Comparison of ENCODE assay signal across 1 mouse cellular context in genomic region chr10:83376911-83377682, GRCm38 (mm10).
TF ChIP-seq lines count a peak whose summit lies in the region.

No protein-coding gene starts in this region.

TF ChIP-seq in MEL, 35 proteins besides CTCF, POLR2A, EP300 and RAD21 (continued from another document):
- TF ChIP-seq ZKSCAN1 (IDR thresholded peaks at IDR 0.05; ENCODE audit: low read depth, low read length) (no peak), POLR2AphosphoS2 (IDR thresholded peaks at IDR 0.05; ENCODE audit: low read length) (peak; percentile 88; the same call in 1 of the 2 replicates), NRF1 (IDR thresholded peaks at IDR 0.05; ENCODE audit: insufficient read depth, low read depth, low read length, poor library complexity, severe bottlenecking) (no peak), KAT2A (conservative IDR thresholded peaks at IDR 0.05; ENCODE audit: low read depth, low read length) (0 out of 2 replicates have a peak, but pooled peaks have one; percentile 16), GATA1 (IDR thresholded peaks at IDR 0.05; ENCODE audit: low read depth, low read length) (peak; percentile 90), TAL1 (IDR thresholded peaks at IDR 0.05; ENCODE audit: low read length) (peak; percentile 75), CHD2 (IDR thresholded peaks at IDR 0.05; ENCODE audit: low read length) (no peak), MAZ (IDR thresholded peaks at IDR 0.05; ENCODE audit: low read depth, low read length) (no peak), ZC3H11A (IDR thresholded peaks at IDR 0.05; ENCODE audit: low read depth, low read length) (no peak), CHD1 (IDR thresholded peaks at IDR 0.05; ENCODE audit: low read depth, low read length) (no peak), JUND (IDR thresholded peaks at IDR 0.05; ENCODE audit: low read depth, low read length) (no peak), MAFK (IDR thresholded peaks at IDR 0.05; ENCODE audit: borderline replicate concordance, low read depth, low read length) (no peak), TBP (IDR thresholded peaks at IDR 0.05; ENCODE audit: low read depth, low read length) (peak; percentile 84), ELF1 (IDR thresholded peaks at IDR 0.05; ENCODE audit: low read depth, low read length) (peak; percentile 79), RCOR1 (IDR thresholded peaks at IDR 0.05; ENCODE audit: low read depth, low read length) (peak; percentile 69), SMC3 (IDR thresholded peaks at IDR 0.05; ENCODE audit: low read depth, low read length) (no peak), SIN3A (IDR thresholded peaks at IDR 0.05; ENCODE audit: low read length) (peak; percentile 88), USF1 (IDR thresholded peaks at IDR 0.05; ENCODE audit: low read depth, low read length) (peak; percentile 98), POLR2AphosphoS5 (IDR thresholded peaks at IDR 0.05; ENCODE audit: borderline replicate concordance, low read depth, low read length) (no peak), MAX (IDR thresholded peaks at IDR 0.05; ENCODE audit: low read length) (peak; percentile 91), MXI1 (IDR thresholded peaks at IDR 0.05; ENCODE audit: low read depth, low read length) (no peak; the same call in 1 of the 2 replicates)
